Mouse (Mus musculus): ENCODE measurements around the gene Mef2c.
A peak's percentile ranks its signal among the peaks of the same experiment; 100 is the strongest.

Mef2c gene

DNA sequence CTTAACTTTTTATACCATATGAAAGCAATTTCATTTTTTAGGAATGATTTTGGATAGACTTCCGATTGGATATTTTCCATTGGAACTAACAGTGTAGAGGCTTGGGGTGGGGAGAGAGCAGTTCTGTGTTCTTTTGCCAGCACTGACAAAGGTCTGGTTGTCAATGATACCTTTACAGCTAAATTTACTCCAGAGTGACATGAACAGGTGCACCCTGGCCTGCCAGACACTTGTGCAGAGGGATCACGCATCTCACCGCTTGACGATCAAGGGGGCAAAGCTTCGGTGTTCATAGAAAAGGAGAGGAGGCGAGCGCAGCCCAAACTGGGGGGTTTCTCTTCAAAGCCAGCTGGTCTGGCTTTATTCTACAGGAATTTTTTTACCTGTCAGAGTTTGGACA is at the start of gene Mef2c:
TSS of gene Mef2c (plus strand) at position 116 of the 400 bp plus-strand sequence.
- no peak for DNase-seq (ENCODE audit: low read depth, low spot score)

DNA sequence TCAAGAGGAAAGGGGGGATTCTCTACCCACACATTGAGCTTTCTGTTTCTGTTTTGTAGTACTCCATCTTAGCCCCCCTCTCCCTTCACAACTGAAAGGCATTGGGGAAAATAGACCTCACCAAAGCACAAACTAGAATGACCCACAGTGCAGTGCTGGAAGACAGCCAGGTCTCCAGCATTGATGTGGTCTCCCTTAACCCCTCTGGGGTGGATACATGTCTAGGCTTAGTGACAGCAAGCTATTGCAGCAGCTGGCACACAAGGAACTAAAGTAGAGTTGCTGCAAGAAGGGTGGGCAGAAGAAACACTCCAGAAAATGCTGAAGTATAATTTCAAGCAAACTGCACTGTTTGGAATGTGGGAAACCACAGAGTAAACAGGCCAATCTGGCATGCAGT is 45.1 kb upstream of the Mef2c start:
- no peak for DNase-seq (ENCODE audit: low read depth, low spot score)

DNA sequence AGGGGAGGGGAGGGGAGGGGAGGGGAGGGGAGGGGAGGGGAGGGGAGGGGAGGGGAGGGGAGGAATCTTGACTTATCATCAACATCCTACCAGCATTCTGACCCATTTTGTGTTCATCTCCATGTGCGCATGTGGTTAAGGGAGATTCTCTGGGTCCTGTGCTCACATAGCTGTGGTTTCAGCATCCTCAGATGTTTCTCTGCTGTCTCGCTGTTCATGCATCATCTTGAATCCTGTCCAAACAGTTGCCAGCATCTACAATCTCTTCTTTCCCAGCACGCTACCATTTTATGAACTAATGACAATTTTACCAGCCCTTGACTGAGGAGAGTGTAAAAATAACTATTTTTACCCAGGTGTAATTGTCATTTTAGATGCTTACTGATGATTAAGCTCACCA is 44.2 kb upstream of the Mef2c start:
- no peak for DNase-seq (ENCODE audit: low read depth, low spot score)

- DNase-seq (ENCODE audit: low read depth, low spot score) = no peak
These were observed 43.2 kb upstream of the Mef2c start for GRCm38 (mm10) chr13:83460620-83461019.

GRCm38 (mm10) chr13:83461556-83461955 is 42.3 kb upstream of the Mef2c start:
- no peak for DNase-seq (ENCODE audit: low read depth, low spot score)

DNA sequence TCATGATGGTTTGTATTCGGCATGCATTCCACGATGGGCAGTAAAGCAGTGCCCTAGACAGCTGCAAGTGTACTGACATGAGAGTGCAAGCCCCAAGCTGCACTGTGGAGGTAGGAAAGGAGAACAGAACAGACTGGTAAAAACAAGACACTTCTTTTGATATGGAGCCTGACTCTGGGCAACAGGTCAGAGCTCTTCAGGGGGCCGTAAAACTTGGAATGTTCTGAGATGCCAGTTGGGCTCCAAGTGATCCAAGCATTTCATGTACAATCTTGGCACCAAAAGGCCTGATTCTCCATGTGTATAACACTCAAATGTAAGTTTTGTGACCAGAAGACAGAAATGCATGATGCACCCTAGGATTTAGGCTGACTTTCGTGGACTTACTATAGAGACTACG is 37.1 kb upstream of the Mef2c start:
- no peak for DNase-seq (ENCODE audit: low read depth, low spot score)

DNA sequence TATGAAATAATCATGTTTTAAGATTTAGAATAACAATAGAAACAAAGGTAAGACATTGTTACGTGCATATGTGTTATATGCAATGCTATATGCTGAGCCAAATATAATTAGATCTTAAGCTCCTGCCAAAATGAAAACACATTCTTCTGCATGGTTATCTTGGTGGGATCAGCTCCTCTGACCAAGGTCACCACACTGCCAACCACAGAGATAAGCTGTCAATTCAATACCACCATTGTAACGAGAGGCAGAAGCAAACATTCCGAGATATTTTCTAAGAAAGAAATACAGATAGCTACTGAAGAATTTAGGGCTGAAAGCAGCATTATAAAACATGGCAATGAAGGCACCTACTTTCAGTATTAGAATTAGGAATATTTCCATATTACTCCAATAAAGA is 35.0 kb upstream of the Mef2c start:
- no peak for DNase-seq (ENCODE audit: low read depth, low spot score)

GRCm38 (mm10) chr13:83473755-83474154 is 30.1 kb upstream of the Mef2c start:
- DNase-seq (ENCODE audit: low read depth, low spot score) = no peak

DNA sequence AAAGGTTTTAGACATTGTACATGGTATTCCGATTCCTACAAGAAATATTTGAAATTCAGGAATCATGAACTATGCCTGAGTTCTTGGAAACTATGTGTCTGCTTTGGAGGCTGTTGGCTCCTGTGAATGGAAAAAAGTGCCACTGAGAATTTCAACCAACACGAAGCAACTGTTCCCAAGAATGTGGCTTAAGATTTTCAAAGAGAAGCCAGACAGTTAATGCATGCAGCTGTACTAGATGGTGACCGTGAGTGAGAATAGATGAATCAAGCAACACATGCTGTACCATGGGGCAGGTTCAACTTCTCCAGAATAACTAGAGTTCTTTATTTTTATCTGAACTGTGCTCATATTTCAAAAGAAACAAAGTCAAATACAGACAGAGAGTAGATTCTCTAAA is 23.4 kb upstream of the Mef2c start:
- DNase-seq (ENCODE audit: low read depth, low spot score) = no peak

DNA sequence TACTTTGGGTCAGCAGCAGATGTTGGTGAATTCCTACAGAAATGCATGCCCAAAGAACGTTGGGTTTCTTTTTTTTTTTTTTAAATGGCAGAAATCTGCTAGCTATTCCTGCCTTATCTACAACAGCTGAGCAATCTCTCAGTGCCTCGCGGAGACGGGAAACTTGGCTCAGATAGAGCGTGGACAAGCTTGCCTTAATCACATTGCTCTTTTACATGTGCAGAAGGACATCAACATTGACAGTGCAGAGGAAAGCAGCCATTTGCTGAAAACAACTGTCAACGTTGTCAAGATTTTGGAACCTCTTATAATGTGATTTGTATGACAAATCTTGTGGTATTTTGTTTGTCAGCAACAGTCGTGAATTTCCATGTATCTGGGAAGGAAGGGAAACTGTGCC is 22.5 kb upstream of the Mef2c start:
- DNase-seq (ENCODE audit: low read depth, low spot score) = no peak

DNA sequence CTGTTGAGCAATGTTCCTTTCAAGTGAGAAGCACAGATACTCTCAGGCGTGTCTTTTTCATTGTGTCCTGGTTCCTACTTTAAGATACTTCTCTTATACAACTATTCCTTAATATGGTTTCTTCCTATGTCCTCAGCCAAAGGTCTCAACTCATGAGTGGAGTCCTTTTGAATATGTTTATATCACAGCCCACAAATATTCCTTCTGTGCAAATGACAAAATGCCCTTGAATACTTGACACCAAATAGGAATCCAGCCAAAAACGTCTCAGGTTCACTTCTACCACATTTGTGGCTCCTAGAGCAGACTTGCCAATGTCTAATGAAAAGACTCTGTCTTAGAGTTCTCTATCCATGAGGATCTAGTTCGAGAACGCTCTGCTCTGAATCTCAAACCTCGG is 21.7 kb upstream of the Mef2c start:
- DNase-seq (ENCODE audit: low read depth, low spot score) = no peak

DNA sequence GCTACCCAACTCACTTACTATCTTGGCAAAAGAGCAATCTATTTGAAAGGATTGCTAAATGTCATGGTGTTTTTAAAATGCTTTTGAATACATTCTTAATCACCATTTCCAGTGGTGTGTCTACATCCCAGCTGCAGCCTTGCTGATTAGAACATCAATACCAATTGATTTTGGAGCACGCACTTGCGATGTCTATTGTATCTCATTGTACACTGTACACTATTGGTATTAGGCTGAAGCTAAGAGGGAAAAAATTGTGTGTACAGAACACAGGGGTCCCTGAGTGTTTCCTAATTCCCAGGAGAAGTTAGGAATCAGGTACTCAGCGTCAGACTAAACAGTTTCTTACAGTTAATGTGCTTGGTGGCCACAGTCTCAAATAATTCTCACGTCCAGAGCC is 19.6 kb upstream of the Mef2c start:
- DNase-seq (ENCODE audit: low read depth, low spot score) = no peak

- DNase-seq (ENCODE audit: low read depth, low spot score) = no peak
These were observed 19.0 kb upstream of the Mef2c start for GRCm38 (mm10) chr13:83484721-83485369.

DNA sequence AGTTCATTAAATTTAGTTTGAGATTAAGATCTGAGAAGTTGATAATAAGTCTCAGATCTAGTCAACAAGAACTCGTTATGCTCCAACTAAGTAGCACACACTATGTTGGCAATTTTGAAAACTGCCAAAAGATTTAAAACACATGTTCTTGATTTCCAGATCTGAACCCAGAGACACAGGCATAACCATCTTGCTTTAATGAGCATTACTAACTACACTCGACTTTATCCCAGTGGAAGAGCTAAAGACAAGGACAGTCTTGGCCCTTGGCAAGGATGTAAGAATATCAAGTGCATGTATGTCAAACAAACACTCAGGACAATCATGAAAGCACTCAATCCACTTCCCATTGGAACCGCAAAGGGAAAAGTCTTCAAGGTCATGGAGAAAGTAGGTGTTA is 11.8 kb upstream of the Mef2c start:
- DNase-seq (ENCODE audit: low read depth, low spot score) = no peak

GRCm38 (mm10) chr13:83497708-83498107 is 6.1 kb upstream of the Mef2c start:
- DNase-seq (ENCODE audit: low read depth, low spot score) = no peak

DNA sequence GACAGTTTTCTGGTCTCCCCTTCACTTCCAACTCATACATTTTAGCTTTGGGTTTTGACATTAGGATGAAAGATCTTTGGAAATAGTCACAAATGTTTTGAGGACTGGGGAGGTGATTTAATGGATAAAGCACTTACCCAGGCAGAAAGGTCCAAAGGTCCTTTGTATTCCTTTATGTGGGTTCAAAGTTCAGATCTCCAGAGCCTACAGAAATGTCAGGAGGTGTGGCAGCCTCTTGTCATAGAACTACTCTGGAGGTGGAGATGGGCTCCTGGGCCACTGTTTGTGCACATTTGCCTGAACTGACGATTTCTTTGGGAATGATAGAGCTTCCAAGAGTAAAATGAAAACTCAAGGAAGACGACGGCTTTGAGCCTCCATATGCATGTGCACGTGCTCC is 4.3 kb upstream of the Mef2c start:
- no peak for DNase-seq (ENCODE audit: low read depth, low spot score)

DNA sequence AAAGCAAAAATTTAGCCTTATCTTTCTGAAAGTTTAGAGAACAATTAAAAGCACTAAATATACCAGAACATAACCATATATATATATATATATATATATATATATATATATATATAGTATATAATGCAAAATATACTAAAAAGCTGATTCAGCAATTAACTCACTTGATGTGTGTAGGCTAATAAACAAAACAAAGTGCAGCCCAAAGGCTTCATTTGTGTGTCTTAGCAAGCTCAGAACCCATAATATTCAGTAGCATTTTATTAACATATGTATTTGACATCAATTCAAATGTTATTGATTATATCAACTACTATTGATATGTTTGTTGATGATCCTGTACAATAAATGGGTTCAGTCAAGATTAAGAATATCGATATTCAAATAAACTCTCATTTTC is 3.9 kb downstream of the Mef2c start:
- DNase-seq (ENCODE audit: low read depth, low spot score) = no peak

GRCm38 (mm10) chr13:83515013-83515547 is 11.2 kb downstream of the Mef2c start:
- DNase-seq (ENCODE audit: low read depth, low spot score) = no peak

GRCm38 (mm10) chr13:83517660-83518609 is 14.1 kb downstream of the Mef2c start:
- peak; percentile 50 for DNase-seq (ENCODE audit: low read depth, low spot score)

DNA sequence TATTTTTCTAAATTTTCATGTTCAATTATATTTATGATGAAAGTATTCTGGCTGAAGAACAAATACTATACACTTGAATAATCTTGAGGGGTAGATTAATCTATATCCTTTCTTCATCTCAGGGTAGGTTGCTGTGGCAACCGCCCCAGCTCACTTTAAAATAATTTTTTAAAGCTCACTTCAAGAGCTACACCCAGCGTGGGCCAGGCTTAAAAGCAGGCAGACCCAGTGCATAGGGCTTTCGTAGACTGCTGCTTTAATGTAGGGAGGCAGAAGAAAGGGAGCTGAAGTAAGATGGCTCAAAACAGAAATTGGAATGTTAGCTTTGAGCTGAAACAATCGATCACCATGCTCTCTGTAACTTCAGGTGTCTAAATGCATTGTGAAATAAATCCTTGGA is 17.0 kb downstream of the Mef2c start:
- no peak for DNase-seq (ENCODE audit: low read depth, low spot score)

DNA sequence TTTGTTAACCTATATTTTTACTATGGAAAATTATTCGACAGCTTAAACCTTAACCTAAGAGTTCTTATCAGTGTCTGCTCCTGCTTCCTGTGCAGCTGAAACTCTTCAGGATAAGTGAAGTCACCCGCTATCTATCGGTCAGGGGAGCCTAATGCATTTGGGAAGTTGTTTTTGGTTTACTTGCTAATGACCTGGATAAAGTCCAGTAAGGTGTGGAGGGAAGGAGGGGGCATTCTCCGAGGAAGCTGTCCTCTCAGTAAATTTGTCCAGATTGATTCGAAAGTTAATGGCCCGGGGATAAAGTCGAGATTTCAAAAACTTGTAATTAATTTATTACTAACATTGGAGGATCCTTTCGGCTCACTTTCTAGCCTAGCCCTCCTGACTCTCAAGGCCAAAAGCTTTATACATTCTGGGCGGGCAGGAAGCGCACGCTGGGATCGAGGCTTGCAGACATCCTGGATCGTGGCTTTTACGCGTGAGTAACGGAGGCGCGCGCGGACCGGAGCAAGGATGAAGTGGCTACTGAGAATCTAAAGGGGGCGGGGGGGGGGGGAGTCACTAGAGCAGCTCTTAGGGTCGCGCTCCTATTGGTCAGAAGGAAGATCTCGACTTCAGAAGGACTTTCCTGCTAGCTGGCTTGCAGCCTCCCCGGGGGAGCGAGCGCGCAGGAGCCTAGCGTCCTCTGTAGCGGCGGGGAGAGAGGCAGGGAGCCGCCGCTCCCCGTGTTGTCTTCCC is 19.6 kb downstream of the Mef2c start:
- peak; percentile 57 for DNase-seq (ENCODE audit: low read depth, low spot score)
